Mouse (Mus musculus): ENCODE results near the gene Ghr. TPM values are rescaled to one million over a fixed set of nuclear protein-coding genes. Genes with fewer than 3 reads are reported as not detected.

Gene Ghr
- total RNA-seq, 1 experiment from 2014 or later = 1.0 TPM

- ATAC-seq (replicated peaks; ENCODE audit: low read depth, poor library complexity, severe bottlenecking) = no peak
Observed at GRCm38 (mm10) chr15:3396149-3396548, 187.1 kb downstream of the Ghr start.

GRCm38 (mm10) chr15:3395700-3396099, 187.6 kb downstream of the Ghr start:
- no peak for ATAC-seq (replicated peaks; ENCODE audit: low read depth, poor library complexity, severe bottlenecking)

- no peak for ATAC-seq (replicated peaks; ENCODE audit: low read depth, poor library complexity, severe bottlenecking)
Observed at GRCm38 (mm10) chr15:3390722-3391121, 192.6 kb downstream of the Ghr start.

DNA sequence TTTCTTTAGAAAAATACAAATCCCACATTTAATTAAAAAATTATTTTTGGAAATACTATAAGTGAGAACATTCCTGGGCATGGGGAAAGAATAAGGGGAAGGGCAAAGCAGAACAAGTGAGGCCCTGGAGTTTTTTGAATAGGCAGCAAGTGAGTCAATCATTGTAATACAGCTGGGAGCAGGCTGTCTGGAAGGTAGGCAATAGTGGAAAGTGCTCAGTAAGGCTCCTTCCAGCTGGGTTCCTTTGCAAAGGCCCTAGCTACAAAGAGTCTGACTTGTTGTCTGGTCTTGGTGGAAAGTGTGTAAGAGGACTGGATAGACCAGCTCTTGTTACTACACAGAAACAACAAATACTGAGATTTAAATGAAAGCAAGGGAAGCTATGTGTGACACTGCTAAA, 194.3 kb downstream of the Ghr start:
- ATAC-seq (replicated peaks; ENCODE audit: low read depth, poor library complexity, severe bottlenecking) = no peak

- no peak for ATAC-seq (replicated peaks; ENCODE audit: low read depth, poor library complexity, severe bottlenecking)
Observed at GRCm38 (mm10) chr15:3388485-3388884, 194.8 kb downstream of the Ghr start.

DNA sequence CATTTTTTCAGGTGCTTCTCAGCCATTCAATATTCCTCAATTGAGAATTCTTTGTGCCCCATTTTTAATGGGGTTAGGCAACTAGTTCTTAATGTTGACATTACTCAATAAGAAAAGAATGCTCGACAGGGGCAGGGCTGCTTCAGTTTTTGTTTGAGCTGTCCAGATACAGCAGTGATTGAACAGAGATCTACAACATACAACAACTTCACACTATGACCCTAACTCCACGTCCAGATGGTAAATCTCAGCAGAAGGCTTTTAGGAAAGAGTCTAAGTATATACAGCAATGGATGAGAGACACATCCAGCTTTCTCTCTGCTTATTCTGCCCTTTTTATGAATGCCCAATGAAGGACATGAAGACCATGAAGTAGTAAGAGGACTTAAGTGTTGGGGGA, 199.5 kb downstream of the Ghr start:
- ATAC-seq (replicated peaks; ENCODE audit: low read depth, poor library complexity, severe bottlenecking) = no peak

- ATAC-seq (replicated peaks; ENCODE audit: low read depth, poor library complexity, severe bottlenecking) = no peak
Observed at GRCm38 (mm10) chr15:3381413-3381812, 201.9 kb downstream of the Ghr start.

DNA sequence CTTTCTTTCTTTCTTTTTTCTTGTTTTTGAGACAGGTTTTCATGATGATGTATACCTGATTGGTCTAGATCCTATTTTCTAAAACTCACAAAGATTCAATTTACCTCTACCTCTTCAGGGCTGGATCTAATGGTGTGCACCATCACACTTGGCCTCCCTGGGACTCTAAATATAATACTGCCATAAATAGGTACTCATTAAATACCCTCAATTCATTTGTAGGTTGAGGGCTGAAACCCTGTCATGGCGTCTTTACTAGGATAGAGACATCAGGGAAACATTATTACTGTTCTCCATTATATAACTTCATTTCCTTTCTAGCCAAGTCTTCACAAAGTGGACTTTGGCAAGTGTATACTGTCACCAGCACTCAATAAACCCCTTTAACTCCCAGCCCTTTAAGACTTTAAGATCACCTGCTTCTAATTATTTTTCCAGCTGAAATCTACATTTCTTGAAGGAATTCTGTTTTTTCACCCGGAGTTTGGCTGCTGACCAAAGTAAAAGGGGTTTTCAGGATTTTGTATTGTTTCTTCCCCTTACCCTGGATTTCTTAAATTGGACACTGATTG, 214.9 kb downstream of the Ghr start:
- no peak for ATAC-seq (replicated peaks; ENCODE audit: low read depth, poor library complexity, severe bottlenecking)

- peak; percentile 87 for ATAC-seq (replicated peaks; ENCODE audit: low read depth, poor library complexity, severe bottlenecking)
Observed at GRCm38 (mm10) chr15:3356073-3356766, 227.1 kb downstream of the Ghr start.

GRCm38 (mm10) chr15:3353696-3354095, 229.6 kb downstream of the Ghr start:
- ATAC-seq (replicated peaks; ENCODE audit: low read depth, poor library complexity, severe bottlenecking) = no peak

GRCm38 (mm10) chr15:3349306-3350064, 233.8 kb downstream of the Ghr start:
- ATAC-seq (replicated peaks; ENCODE audit: low read depth, poor library complexity, severe bottlenecking) = 0 out of 2 replicates have a peak, but pooled peaks have one; percentile 25

DNA sequence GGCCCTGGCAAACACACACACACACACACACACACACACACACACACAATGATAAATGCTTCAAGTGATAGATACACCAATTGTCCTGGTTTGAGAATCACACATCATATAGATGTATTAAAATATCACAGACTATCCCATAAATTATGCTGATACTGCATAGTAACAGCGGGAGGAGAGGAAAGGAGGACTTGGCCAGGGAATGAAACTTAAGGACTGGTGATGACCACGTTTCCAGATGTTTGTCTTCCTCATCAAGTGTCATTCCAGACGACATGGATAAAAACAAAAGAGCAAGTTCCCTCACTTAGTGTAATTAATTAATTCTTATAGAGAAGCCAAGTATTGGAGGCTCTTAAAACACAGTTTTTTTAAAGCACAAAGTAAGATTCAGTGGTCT, 236.6 kb downstream of the Ghr start:
- ATAC-seq (replicated peaks; ENCODE audit: low read depth, poor library complexity, severe bottlenecking) = no peak

DNA sequence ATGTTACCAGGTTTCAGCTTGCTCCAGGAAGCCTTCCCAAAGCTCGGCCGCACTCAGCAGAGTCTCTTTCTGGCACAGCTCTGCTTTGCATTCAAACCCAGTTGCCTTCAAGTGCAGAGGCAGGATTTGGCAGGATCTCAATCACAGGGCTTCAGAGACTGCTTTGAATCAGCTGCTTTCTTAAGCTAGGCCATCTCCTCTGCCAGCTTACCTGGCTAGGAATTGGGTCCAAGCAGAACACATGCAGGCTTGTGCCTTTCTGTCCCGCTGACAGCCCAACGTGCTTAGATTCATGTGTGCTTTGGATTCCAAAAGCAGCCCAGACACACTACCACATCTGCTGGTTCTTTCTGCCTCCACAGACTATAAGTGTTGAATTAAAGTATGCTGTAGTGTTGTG, 238.7 kb downstream of the Ghr start:
- ATAC-seq (replicated peaks; ENCODE audit: low read depth, poor library complexity, severe bottlenecking) = no peak

DNA sequence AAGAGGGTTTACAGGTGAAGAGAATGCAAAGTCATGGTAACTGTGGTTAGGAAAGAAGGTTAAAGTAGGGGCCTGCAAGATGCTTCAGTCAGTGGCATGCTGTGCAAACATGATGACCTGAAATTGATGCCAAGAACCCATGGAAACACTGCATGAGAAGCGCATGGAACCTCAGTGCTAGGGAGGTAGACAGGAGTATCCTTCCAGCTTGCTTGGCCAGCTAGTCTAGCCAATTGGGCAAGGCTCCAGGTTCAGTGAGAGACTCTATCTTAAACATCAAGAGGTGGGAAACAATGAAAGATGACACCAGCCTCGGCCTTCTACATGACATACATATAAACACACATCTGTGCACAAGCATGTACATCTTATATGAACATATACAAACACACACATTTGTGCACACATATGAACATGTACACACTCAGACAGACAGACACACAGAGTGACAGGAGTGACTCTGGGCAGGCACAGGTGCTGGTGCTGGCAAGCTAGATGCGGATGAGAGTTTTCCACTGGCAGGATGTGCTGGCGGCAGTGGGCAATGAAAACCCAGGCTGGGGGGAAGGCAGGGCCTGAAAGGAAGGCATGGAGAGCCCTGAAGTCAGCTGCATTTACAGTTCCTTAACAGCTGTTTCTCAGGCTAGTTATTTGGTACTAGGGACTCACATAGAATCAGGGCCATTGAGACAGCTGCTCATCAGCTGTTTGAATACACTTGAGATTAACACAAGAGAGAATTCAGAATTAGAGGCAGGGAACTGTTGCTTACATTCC, 241.3 kb downstream of the Ghr start:
- ATAC-seq (replicated peaks; ENCODE audit: low read depth, poor library complexity, severe bottlenecking) = no peak

DNA sequence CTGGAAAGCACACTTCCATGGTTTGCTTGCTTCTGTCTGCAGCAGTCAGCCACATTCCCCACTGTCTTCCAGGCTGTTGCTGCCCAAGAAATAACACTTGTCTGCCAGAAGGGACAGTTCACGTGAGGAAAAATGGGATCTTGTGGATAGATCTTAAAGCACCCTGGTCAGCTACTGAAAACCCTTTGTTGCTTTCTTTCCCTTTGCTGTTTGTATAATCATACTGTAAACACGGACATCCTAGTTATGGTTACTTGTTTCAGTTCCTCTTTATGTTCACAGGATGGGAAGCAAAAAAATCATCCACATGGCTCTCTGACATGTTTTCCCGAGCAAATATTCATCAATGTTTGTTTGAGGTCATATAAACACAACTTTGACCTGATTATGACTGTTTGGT, 243.4 kb downstream of the Ghr start:
- ATAC-seq (replicated peaks; ENCODE audit: low read depth, poor library complexity, severe bottlenecking) = no peak

DNA sequence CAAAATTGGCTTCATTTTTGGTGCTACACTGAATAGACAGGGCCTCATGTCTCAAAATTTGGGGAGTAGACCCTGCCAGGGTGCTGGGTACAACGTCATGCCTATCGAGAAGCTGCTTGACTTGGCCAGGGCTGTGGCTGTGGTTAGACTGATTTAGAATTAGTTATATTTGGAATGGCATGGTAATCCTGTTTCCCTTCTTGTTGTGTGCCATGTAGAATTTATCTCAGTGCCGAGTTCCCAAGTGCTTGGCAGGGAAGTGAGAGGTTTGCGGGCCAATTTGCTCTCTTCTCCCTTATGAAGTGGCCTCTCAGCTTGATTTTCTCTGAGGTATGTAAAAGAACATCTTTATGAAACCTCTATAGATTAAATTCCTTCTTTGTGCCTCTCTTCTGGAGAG, 250.8 kb downstream of the Ghr start:
- no peak for ATAC-seq (replicated peaks; ENCODE audit: low read depth, poor library complexity, severe bottlenecking)

DNA sequence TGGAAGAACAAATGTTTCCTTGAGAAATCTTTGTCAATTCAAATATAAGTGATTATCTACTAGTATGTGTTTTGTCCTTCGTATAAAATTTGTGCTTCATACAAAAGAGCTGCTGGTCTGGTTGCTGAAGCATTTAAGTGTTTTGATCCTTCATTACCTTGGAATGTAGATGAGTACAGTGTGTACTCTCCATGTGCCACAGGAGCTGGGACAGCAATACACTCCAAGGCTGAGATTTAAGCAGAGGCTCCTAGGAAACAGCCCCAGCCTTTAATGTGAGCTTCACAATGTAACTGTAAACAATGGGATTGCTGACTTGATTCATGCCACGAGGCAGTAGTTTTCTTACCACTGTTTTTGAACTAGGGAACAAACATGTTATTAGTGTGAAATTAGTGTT, 251.5 kb downstream of the Ghr start:
- no peak for ATAC-seq (replicated peaks; ENCODE audit: low read depth, poor library complexity, severe bottlenecking)

GRCm38 (mm10) chr15:3330291-3330690, 253.0 kb downstream of the Ghr start:
- ATAC-seq (replicated peaks; ENCODE audit: low read depth, poor library complexity, severe bottlenecking) = no peak

DNA sequence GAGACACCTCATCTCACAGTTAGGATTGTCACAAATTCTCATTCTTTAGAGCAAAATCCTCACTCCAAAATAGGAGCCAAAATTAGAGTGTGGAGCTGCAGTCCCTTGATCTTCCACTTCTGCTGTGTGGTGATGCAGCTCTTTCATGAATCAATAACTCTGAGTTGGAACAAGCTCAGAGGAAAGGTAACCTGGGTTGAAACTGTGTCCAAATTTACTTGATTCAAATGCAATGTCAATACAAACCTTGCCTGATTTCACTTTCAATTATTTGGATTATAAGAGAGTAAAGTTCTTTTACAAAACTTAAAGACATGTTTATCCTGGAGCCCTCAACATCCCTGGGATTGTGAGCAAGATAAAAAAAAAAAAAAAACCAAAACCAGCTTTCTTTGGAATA, 260.3 kb downstream of the Ghr start:
- no peak for ATAC-seq (replicated peaks; ENCODE audit: low read depth, poor library complexity, severe bottlenecking)

DNA sequence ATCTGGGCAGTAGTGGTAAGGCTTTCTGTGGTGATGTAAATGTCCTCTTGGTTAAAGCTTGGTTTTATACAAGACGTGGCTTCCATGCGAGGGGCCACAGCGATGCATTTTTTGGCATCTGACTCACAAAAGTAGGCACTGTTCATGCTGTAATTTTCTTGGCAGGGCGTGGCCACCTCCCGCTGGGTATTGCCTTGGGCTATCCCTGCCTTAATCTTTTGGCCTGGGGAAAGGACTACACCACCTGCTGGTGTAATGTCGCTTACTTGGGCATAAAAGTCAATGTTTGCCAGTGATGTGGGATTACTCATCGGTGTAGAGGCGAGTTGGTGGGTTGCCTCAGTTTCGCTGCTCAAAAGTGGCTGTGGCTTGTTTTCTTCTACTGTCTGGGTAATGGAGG, 263.4 kb downstream of the Ghr start:
- no peak for ATAC-seq (replicated peaks; ENCODE audit: low read depth, poor library complexity, severe bottlenecking)

GRCm38 (mm10) chr15:3316617-3317016, 266.7 kb downstream of the Ghr start:
- ATAC-seq (replicated peaks; ENCODE audit: low read depth, poor library complexity, severe bottlenecking) = no peak
